Mouse (Mus musculus): ENCODE measurements at regions not wholly inside any gene's neighbourhood (a gene's known extent, or its start where the extent isn't known, plus 50 kb on each side); places are given as distances from the start of the nearest gene placed in this dataset.

DNA sequence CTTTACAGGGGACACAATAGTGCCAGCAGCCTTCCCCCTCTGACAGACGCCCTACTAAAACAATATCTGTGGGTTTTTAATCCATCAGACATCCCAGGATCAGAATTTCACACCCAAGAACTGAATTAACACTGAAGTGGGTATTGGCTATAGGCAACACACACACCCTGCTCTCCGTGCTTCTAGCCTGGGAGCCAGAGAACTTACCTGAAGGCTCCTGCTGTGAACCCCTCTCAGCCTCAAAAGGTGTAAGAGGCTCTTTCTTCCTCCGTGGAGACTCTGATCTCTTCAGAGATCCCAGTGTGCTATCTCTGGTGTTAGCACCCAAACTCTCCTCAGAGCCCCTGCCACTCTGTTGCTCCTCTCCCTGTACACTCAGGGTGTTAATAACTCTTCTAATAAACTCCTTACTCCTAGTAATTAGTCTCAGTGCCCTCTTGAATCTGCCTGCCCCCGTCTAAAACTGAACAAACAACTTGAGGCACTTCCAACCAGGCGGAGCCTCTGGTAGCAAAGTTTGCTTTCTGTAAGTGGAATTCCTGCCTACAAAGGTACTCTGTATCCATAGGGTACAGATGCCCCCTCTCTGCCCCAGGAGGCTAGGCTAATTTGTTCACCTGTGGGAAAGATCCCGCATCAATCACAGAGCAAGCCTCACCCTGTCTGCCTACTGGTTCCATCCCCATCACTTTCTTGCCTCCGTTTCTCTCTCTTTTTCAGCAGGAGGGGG is 452.9 kb upstream of the Fam19a5 start:
- no peak for DNase-seq (ENCODE audit: low read depth)

DNA sequence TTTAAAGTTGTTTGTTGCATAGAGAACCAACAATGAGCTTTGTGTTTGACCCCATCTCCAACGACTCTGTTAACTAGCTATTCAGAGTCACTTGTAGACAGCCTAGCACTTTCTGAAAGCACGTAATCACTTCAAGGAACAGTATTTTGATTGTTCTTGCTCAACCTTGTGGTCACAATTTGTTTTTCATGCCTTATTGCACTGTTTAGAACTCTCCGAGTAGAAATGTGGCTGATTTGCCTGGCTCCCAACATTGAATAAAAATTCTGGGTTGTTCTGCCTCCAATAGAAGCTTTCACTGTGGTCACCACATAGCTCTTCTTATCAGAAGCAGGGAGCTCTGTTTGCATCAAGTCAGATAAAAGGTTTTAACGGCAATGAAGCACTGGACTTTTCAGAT is 446.9 kb upstream of the Fam19a5 start:
- DNase-seq (ENCODE audit: low read depth): no peak

DNA sequence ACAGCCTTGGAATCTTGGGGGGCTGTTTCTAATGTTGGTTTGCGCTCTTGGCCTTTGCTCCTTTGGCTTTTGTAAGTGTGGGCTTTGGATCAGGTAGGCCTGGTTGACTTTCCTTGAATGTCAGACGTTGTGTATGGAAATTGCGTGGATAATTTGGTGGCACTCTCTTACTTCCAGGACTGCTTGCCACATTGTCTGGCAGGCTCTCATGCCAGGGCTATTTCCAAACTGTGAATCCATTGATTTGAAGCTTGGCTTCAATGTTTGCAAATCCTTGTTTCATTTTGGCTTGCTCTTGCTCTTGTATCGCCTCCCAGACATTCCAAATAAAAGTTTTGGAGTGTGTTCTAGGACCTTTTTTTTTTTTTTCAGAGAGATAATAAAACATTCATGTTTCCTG is 443.0 kb upstream of the Fam19a5 start:
- DNase-seq (ENCODE audit: low read depth): no peak

DNA sequence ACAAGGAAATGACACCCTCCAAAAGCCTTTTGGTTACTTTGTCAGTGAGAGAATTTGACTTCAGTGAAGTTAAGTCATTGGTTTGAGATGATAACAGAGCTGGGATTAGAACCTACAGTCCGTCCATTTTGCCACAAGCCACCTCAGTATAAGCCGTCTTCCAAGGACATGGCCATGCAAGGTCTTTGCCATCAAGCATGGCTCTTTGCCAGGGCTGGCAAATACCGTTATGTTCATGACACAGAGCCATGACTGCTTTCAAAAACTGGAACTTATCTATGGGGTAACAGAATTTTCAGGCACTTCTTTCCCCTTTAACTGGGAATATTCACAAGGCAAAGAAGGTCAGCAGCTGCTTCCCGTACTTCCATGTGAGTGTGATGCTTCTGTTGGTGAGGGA is 441.9 kb upstream of the Fam19a5 start:
- DNase-seq (ENCODE audit: low read depth): no peak

GRCm38 (mm10) chr15:87105951-87106350 is 438.1 kb upstream of the Fam19a5 start:
- DNase-seq (ENCODE audit: low read depth): no peak

DNA sequence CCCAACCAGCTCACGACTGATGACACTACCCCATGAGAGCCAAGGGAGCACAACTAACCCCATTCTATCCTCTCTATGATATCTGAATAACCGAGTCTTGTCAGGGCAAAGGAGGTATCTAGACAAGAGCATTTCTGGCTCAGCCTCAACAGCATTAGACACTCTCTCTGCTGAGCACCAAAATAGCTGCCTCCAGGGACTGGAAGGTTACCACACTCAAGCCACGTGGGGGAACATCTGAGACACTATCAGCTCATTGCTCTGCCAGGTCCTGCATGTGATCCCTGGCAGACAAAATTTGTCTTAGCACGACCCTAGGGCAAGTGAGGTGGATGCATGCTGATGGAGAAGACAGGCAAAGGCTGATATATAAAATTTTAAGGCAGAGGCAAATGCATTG is 436.4 kb upstream of the Fam19a5 start:
- no peak for DNase-seq (ENCODE audit: low read depth)

DNA sequence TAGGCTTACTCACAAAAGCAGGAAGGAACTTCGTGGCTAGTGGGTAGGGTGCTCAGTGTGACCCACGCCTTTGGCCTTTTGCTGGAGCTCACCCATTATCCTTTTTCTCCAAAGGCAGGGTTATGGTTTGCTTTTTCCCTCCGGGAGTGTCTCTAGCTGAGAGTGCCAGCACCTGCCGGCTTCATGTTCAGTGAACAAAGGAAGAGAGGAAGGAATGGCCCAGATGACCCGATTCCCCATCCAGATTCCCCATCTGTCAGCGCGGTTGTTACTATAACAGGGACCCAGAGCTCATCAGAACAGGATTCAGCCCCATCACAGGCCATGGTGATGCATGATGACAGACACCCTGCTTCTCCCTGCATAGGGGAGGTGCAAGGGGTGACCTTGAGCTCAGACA is 435.7 kb upstream of the Fam19a5 start:
- DNase-seq (ENCODE audit: low read depth): no peak

DNA sequence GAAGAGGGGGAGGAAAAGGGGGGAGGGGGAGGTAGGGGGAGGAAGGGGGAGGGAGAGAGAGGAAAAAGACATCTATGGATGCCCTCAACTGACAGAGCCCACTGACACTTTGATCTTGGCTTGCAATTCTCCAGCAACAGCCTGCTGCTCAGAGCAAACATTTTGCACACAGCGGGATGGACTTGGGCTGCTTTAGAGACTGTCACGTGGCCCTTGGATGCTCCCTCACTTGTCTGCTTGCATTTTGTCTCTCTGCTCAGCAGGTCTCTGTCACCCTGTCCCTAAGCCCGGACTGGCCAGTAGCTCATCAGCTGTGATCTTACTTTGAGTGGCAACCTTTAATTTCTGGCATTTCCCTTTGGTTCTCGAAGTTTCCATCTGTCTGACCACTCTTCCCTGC is 421.4 kb upstream of the Fam19a5 start:
- DNase-seq (ENCODE audit: low read depth): no peak

DNA sequence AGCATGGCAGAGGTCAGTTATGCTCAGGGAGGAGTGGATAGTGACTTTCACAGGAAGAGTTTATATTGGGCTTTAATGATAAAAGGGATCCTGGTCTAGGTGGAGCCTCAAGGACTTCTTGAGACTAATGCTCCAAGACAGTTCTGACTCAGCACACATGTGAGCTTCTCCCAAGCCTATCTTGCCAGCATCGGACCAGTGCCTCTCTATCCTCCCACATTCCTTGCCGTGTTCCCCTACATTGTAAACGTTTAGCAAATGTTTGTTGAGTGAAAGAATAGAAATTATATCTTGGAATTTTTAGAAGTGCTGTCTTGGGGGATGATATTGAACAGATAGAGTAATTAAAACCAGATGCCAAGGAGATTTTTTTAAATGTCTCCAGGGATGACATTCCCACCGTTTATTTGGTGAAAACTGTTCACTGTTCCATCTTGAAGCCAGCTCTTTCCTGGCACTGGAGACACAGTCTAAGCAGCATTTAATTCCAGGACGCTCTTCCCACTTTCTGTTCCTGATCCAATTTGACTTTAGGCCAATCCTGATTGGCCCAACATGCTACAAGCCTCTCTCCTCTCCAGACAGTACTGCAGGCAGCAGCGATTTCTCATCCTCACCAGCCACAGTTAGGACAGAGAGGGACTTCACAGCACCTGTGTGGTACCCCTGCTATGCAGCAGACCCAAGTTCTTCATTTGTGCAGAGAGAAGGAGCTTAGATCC is 418.5 kb upstream of the Fam19a5 start:
- DNase-seq (ENCODE audit: low read depth): no peak

GRCm38 (mm10) chr15:87138870-87139269 is 405.2 kb upstream of the Fam19a5 start:
- DNase-seq (ENCODE audit: low read depth): no peak

DNA sequence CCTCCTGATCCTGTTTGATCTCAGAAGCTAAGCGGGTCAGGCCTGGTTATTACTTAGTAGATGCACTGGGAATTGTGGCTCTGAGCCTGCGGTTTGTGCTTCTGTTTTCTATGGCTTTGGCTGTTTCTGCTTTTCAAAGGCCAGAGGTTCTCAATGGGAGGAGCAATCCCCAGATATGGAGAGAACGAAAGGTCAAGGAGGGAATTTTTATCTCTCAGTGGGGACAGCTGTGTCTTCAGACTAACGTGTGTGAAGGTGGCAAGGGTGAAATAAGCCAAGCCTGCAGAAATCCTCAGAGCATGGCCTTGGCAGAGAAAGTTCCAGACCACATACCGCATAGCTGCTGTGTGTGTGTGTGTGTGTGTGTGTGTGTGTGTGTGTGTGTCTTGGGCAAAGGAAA is 375.0 kb upstream of the Fam19a5 start:
- DNase-seq (ENCODE audit: low read depth): no peak

- no peak for DNase-seq (ENCODE audit: low read depth)
These were observed 373.2 kb upstream of the Fam19a5 start for GRCm38 (mm10) chr15:87170890-87171289.

DNA sequence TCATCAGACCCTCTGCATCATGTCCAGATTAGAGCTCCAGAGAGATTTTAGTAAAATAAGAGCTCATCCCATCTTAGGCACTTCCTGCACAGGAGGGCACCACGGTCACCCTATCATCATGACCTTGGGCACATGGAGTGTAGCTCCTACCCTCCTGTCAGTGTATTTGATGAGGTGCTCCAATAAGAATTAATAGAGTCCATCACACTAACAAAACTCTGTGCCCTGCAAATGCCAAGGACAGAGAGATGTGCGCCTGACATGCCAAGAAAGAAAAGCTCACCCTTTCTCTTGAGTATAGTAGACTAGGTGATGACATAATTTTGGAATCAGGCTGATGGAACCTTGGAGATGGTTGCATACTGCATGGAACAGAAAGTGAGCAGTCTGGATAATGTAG is 371.0 kb upstream of the Fam19a5 start:
- no peak for DNase-seq (ENCODE audit: low read depth)

GRCm38 (mm10) chr15:87178646-87179045 is 365.5 kb upstream of the Fam19a5 start:
- no peak for DNase-seq (ENCODE audit: low read depth)

- peak; percentile 7 for DNase-seq (ENCODE audit: low read depth)
These were observed 363.3 kb upstream of the Fam19a5 start for GRCm38 (mm10) chr15:87180836-87181235.

DNA sequence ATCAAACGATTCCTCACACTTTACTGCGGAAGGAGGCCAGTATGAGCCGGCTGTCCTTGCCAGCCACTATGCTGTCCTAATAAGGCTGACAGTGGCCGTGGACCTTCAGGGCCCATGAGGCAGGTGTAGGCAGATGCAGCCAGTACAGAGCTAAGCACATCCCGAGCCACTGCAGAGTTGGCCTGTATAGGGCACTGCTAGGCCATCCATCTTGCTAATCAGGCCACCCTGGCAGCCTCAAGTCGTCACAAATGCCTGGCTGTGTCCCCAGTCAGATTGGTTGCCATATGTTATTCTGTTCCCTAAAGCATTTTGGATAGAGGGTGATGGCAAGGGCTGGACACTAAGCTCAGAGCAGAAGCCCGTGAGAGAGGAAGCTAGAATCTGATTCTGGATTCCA is 359.9 kb upstream of the Fam19a5 start:
- DNase-seq (ENCODE audit: low read depth): no peak

DNA sequence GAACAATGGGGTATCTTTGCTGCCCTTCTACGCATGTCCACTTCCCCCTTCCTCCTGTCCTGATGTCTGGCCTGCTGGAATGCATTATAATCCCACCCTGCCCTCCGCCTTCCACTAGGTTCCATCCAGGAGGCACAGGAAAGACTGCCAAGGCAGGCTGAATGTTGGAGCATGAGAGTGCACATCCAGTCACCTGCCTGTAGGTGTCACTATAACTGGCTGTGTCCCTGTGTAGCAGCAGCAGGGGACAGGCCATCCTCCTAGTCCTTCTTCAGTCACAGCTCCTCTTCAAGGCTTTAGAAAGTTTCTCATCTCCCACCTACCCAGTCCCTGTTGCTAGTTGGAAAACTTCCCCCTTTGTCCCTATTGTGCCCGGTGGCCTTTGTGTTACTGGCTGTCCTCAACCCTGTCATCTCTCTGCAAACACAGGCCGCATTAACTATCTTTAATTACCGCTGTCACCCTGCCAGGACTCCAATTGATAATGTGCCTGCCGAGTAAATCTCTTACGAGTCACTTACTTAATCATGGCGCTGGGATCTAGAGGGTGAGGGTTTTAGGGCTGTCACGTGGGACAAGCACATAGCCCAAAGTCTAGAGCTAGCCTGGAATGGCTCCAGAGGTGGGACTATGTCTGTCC is 355.2 kb upstream of the Fam19a5 start:
- DNase-seq (ENCODE audit: low read depth): no peak

GRCm38 (mm10) chr15:87191901-87192300 is 352.2 kb upstream of the Fam19a5 start:
- DNase-seq (ENCODE audit: low read depth): no peak

GRCm38 (mm10) chr15:87196306-87196893 is 347.7 kb upstream of the Fam19a5 start:
- no peak for DNase-seq (ENCODE audit: low read depth)

GRCm38 (mm10) chr15:87199641-87200040 is 344.5 kb upstream of the Fam19a5 start:
- no peak for DNase-seq (ENCODE audit: low read depth)

GRCm38 (mm10) chr15:87200282-87201048 is 343.6 kb upstream of the Fam19a5 start:
- no peak for DNase-seq (ENCODE audit: low read depth)

DNA sequence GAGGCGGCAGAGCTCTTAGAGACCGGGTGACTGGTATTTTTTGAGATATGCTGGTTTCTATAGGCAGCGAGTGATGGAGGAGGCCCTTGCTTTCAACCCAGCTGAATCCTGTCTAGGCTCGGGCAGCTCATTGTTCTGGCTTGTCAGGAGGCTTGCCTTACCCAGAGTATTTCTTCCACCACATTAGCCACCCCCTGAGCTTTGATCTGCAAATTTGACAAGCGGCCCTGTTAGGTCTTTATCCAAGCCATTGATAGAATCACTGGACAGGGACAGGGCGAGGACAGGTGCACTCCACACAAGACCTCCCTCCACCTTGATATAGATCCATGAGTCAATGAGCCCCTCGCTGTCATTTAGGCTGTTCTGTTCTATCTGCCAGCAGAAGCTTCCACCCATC is 343.0 kb upstream of the Fam19a5 start:
- DNase-seq (ENCODE audit: low read depth): no peak

All from 416B (cell line).